Mouse (Mus musculus): ENCODE data around the gene Nfkbie. TPM values are rescaled to one million over a fixed set of nuclear protein-coding genes. Genes with fewer than 3 reads are reported as not detected.
A peak's percentile ranks its signal among the peaks of the same experiment; 100 is the strongest.

Nfkbie gene
- total RNA-seq, 2 experiments from 2014 or later, result 1.8 to 2.8 TPM

- DNase-seq (ENCODE audit: low spot score in 2 of 2), result no peak
Observed at GRCm38 (mm10) chr17:45557998-45558862, 2.7 kb downstream of the Nfkbie start.

- DNase-seq (ENCODE audit: low spot score in 2 of 2), result no peak
Observed at GRCm38 (mm10) chr17:45559732-45560525, 4.4 kb downstream of the Nfkbie start.

DNA sequence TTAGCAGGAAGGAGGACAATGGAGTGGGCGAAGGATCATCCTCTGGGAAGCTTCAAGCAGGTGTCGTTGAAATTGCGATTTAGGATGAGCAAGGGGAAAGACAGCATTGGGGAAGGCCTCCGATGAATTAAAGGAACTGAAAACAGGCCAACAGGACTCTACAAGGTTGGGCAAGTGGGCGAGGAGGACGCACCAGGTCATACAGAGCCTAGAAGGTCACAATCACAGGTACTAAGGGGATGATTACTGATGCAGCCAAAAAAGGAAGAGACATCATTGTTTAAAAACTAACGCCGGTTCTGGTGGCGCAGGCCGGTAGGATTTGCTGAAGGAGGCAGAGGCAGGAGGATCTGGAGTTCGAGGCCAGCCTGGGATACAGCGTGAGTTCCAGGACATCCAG is 7.7 kb downstream of the Nfkbie start:
- no peak for DNase-seq (ENCODE audit: low spot score in 2 of 2)

GRCm38 (mm10) chr17:45563655-45564530 is 8.4 kb downstream of the Nfkbie start, which contains the start of gene Slc35b2:
Gene Slc35b2 (plus strand): TSS chr17:45563874.
- DNase-seq (ENCODE audit: low spot score in 2 of 2), result peak; percentile 93

DNA sequence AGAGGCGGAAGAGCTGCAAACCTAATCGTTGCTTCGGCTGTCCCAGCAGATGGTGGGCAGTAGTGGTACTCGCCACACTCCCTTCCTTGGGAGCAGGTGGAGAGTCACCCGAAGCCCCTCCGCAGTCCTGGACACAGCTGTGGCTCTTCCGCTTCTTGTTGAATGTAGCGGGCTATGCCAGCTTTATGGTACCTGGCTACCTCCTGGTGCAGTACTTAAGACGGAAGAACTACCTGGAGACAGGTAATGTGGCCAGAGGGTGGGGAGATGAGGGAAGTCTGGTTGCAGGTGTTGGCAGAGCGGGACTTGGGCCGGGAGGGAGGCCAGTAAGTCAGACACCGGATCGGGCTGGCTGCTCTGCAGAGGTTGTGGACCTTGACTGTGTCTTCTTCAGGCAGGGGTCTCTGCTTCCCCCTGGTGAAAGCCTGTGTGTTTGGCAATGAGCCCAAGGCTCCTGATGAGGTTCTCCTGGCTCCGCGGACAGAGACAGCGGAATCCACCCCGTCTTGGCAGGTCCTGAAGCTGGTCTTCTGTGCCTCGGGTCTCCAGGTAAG is 9.1 kb downstream of the Nfkbie start:
- no peak for DNase-seq (ENCODE audit: low spot score in 2 of 2)

- no peak for DNase-seq (ENCODE audit: low spot score in 2 of 2)
Observed at GRCm38 (mm10) chr17:45565103-45565502, 9.6 kb downstream of the Nfkbie start.

DNA sequence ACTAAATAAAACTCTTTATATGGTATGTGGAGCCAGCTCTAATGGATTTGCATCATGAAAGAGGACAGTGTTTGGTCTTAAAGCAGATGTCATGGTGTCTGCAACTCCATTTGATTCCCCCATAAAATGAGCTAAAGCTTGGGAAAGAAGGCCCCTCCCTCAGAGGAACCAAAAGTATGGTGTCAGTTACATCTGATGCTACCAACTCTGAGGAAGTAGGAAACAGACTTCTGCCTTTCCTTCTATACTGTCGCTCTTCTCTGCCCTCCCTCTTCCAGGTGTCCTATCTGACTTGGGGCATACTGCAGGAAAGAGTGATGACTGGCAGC is 10.5 kb downstream of the Nfkbie start:
- DNase-seq (ENCODE audit: low spot score in 2 of 2), result no peak

- DNase-seq (ENCODE audit: low spot score in 2 of 2), result no peak
Observed at GRCm38 (mm10) chr17:45566360-45567161, 11.1 kb downstream of the Nfkbie start.

- no peak for DNase-seq (ENCODE audit: low spot score in 2 of 2)
Observed at GRCm38 (mm10) chr17:45567162-45567601, 11.7 kb downstream of the Nfkbie start.

GRCm38 (mm10) chr17:45568990-45569389 is 13.5 kb downstream of the Nfkbie start:
- no peak for DNase-seq (ENCODE audit: low spot score in 2 of 2)

DNA sequence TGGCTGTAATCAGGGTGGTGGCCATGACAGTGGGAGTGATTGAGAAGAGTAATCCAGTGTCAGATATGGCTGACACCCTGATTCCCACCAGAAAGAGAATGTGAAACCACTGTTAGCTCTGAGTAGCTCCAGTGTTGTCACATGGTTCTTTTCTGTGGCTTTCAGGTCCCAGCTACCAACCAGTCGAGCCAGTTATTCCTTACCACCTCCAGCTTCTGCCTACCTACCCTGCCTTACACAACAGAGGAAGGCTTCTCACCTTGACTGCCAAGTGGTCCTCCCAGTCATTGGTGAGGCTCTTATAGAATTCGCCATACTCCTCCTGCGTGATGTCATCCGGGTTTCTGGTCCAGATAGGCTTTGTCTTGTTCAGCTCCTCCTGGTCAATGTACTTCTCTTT is 14.5 kb downstream of the Nfkbie start:
- DNase-seq (ENCODE audit: low spot score in 2 of 2), result no peak

- peak; percentile 62 to 76 for DNase-seq (ENCODE audit: low spot score in 2 of 2)
Observed at GRCm38 (mm10) chr17:45572103-45573086, 16.9 kb downstream of the Nfkbie start.

DNA sequence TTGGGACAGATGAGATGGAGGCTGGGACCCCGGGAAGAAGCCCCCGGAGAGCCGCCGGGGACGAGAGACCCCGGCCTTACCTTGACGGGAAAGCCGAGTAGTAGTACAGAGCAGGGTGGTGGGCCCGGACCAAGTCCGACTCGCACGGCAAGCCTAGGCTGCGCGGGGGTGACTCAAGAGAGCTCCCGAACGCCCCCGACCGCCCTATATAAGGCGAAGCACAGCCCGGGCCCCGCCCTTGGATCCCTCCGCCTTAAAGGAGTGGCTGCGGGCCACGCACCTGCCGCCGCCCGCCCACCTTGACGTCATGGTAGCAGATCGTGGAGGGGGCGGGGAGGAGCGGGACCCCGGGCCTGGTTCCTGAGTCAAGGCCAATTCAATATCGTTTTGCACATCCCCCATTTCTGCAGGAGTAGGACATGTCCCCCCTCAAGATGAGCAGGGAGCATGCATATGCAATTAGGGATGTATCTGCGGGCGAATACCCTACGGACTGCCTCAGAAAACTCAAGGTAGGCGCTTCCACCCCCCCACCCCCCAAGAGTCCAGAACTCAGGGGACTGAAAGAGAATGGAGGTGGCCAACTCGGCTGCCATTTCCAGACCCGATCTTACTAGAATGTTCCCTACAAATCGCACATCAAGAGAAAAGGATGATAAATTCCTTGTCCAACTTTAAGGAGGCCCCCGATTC is 17.7 kb downstream of the Nfkbie start, which contains the start of gene Hsp90ab1:
TSS of gene Hsp90ab1 (minus strand) at position 185 of the 693 bp plus-strand sequence.
- DNase-seq (ENCODE audit: low spot score in 2 of 2), result peak; percentile 99 to 100

DNA sequence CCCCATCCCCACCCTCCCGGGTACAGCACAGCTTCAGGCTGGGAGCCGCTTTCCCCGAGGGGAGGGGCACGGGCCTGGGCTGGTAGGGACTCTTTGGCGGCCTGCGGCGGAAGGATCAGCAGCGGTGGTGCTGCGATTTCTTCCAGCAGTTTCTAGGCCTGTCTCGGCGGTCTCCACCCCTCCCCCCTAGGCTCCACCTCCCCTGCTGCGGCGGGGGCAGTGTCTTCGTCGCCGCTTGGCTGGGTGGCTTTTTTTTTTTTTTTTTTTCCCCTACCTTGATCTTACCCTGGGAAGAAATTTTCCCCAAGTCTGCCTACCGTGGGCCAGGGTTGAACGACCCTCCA is 18.2 kb downstream of the Nfkbie start:
- peak; percentile 94 to 96 for DNase-seq (ENCODE audit: low spot score in 2 of 2)

DNA sequence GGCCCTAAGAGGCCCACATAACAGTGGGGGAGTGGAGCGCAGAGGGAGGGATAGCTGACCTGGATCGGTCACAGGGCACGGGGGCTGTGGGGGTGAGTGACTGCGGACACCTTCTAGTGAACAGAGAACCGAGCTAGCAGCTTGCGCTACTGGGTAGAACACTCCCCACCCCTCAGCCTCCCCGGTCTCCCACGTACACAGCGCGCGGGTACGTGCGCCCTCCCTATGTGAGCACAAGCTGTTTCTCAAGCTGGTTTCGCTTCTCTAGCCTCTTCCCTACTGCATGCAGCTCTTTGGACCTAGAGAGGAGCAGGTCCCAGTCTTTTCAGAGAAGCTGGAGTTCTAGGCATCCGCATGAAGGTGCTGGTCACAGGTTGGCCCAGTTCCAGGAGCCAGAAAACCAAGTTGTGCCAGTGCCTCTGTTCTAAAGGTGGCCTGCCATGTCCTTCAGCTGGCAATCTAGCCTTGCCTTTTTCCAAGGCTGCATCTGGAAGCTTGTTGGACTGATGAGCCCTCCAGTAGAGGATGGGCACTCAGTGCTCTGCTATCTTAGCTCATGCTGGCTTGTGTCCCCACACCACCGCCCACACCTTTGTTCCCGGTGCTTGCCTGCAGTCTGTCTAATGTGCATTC is 18.7 kb downstream of the Nfkbie start:
- peak; percentile 76 to 85 for DNase-seq (ENCODE audit: low spot score in 2 of 2)

DNA sequence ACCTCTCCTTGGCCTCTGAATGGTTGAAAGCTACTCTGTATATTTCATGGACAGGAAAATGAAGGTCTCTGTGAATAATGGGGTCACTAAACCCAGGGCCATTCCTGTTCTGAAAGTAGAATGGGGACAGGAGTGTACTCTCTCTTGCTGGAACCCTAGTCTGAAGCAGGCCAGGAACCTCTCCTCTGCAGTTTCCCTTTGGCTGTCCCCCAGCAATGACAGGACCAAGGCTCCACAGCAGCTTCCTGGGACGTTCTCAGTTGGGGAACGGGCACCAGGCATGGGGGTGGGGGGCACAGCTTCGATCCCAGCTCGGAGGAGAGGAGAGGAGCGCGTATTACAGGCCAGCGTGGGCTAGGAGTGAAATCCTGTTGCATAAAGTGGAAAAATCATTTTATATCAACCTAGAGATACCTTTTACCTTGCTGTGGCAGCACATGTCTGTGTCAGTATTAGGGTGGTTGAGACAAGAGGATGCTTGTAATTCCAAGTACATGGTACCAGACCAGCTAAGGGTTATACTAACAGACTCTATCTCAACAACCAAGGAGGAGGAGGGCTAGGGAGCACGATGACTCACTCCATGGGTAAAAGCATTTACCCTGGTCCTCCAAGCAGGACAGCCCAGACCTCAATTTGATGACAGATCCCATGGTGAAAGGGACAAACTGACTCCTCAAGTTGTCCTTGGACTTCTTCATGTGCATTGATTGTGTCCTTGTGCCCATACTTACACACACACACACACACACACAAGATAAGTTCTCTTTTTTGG is 19.8 kb downstream of the Nfkbie start:
- DNase-seq (ENCODE audit: low spot score in 2 of 2), result no peak

- DNase-seq (ENCODE audit: low spot score in 2 of 2), result no peak
Observed at GRCm38 (mm10) chr17:45578242-45578641, 22.7 kb downstream of the Nfkbie start.
